Mouse (Mus musculus) testis, adult 2 months (tissue): ENCODE measurements around the gene Sox5.

Source experiments
- CTCF ChIP-seq: fragments of 200-500 bp; IDR thresholded peaks from 2 replicates; pipeline ENCODE4 v1.5.1; 2012; ENCODE audit warnings: low read depth, mild to moderate bottlenecking, inconsistent platforms, low read length, moderate library complexity; ENCODE audit not compliant: control insufficient read depth, insufficient read depth, insufficient replicate concordance
- POLR2A ChIP-seq: fragments of 200-500 bp; IDR thresholded peaks from 2 replicates; pipeline ENCODE4 v1.6.1; 2012; ENCODE audit warnings: low read depth, mild to moderate bottlenecking, inconsistent platforms, low read length, moderate library complexity; ENCODE audit not compliant: control insufficient read depth

DNA sequence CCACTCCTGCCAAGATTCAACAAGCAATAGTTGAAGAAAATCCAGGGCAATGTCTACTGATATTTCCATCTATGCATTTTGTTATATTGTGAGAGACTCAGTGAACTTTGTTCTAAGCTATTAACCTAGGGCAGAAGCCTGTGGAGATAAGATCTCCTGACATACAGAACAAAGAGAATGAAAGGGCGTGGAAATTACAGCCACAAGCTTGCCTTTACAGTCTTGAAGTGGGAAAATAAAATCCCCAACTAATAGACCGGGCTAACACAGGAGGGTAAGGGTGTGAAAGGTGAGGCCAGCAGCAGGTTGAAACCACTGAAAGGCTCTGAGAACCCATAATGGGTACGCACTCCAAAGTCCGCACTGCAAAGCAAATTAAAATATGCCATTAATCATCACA, 449.8 kb downstream of the Sox5 start:
- TF ChIP-seq CTCF = no peak
- TF ChIP-seq POLR2A = no peak
